Mouse (Mus musculus) frontal cortex, postnatal 14 days (tissue): ENCODE data around the gene Spink4.
A peak's percentile ranks its signal among the peaks of the same experiment; 100 is the strongest.
"Not testable (repeated sequence)": the region's sequence is repeated elsewhere in the genome, so short reads cannot be mapped to it uniquely, and the experiment has no call there.

Source experiments
- DNase-seq, 2 experiments: peaks; one replicate each; pipeline ENCODE4 v3.0.0; 2022; ENCODE audit warnings: low spot score in 2 of 2

Gene Spink4

GRCm38 (mm10) chr4:40900612-40901011, 19.2 kb upstream of the Spink4 start:
- no peak for DNase-seq

- no peak for DNase-seq
Measured at GRCm38 (mm10) chr4:40906298-40906697, 13.6 kb upstream of the Spink4 start.

- no peak for DNase-seq
Measured at GRCm38 (mm10) chr4:40908261-40908969, 11.4 kb upstream of the Spink4 start.

- DNase-seq = no peak
Measured at GRCm38 (mm10) chr4:40914287-40914867, 5.5 kb upstream of the Spink4 start.

GRCm38 (mm10) chr4:40915947-40916346, 3.9 kb upstream of the Spink4 start:
- DNase-seq = no peak

- DNase-seq = no peak
Measured at GRCm38 (mm10) chr4:40916592-40917155, 3.2 kb upstream of the Spink4 start.

GRCm38 (mm10) chr4:40920576-40920975, 724 bp downstream of the Spink4 start:
- no peak for DNase-seq

- no peak for DNase-seq
Measured at GRCm38 (mm10) chr4:40921288-40921687, 1.4 kb downstream of the Spink4 start.

- DNase-seq = no peak
Measured at GRCm38 (mm10) chr4:40923087-40923651, 3.3 kb downstream of the Spink4 start.

- no peak for DNase-seq
Measured at GRCm38 (mm10) chr4:40925568-40925967, 5.7 kb downstream of the Spink4 start.

GRCm38 (mm10) chr4:40929046-40929445, 9.2 kb downstream of the Spink4 start:
- no peak for DNase-seq

- DNase-seq = no peak
Measured at GRCm38 (mm10) chr4:40933694-40934093, 13.8 kb downstream of the Spink4 start.

GRCm38 (mm10) chr4:40934369-40934768, 14.5 kb downstream of the Spink4 start:
- not testable (repeated sequence) for DNase-seq

- peak; percentile 46 to 70 for DNase-seq
Measured at GRCm38 (mm10) chr4:40936175-40936839, 16.5 kb downstream of the Spink4 start.

- DNase-seq = no peak
Measured at GRCm38 (mm10) chr4:40938793-40939192, 18.9 kb downstream of the Spink4 start.

GRCm38 (mm10) chr4:40943651-40944050, 23.8 kb downstream of the Spink4 start:
- no peak for DNase-seq

GRCm38 (mm10) chr4:40946516-40947121, 26.8 kb downstream of the Spink4 start:
- no peak for DNase-seq

GRCm38 (mm10) chr4:40947565-40948159, 27.8 kb downstream of the Spink4 start:
- DNase-seq = no peak

GRCm38 (mm10) chr4:40948160-40948708, 28.4 kb downstream of the Spink4 start, which contains the start of the genes Bag1 and Chmp5:
Gene Bag1 (minus strand): TSS chr4:40948294.
Gene Chmp5 (plus strand): TSS chr4:40948407.
- DNase-seq = peak; percentile 98

GRCm38 (mm10) chr4:40953521-40953920, 33.7 kb downstream of the Spink4 start:
- no peak for DNase-seq

- DNase-seq = no peak
Measured at GRCm38 (mm10) chr4:40955942-40956341, 36.1 kb downstream of the Spink4 start.
